Mouse (Mus musculus): ENCODE measurements around the gene Polm. TPM values are rescaled to one million over a fixed set of nuclear protein-coding genes. Genes with fewer than 3 reads are reported as not detected.

The Polm gene
- polyA plus RNA-seq, 1 experiment from 2014 or later, result 9.0 TPM

DNA sequence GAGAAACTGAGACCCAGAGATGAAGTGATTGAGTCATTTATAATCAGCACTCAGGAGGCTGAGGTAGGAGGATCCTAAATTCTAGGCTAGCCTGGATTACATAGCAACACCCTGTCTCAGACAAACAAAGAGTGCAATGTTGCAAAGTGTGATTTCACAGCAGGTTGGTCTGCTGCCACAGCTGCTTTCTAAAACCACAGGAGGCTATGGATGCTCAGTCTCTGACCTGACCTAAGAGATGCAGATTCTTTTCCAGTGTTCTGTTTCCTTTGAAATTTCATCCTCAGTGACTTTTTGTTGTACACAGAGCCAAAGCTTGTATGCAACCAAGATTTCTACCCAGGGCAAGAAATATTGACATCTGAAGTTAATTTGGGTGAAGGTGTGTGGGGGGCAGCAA lies 17.7 kb upstream of the Polm start:
- Histone ChIP-seq H3K4me1 (replicated peaks) (peaks cover 7% of the 10 kb centered on the region), H3K36me3 (no peaks in the 10 kb centered on the region), H3K9ac (replicated peaks) (no peak overlapping the region), H3K4me3 (replicated peaks) (no peak overlapping the region), H3K27me3 (peaks cover 12% of the 10 kb centered on the region), H3K4me2 (no peak overlapping the region), H3K9me3 (no peaks in the 10 kb centered on the region; the same call in 1 of the 2 replicates), H3K27ac (peak overlapping the region; percentile 69; the same call in 1 of the 2 replicates)
- ATAC-seq (ENCODE audit: insufficient number of reproducible peaks, insufficient read depth, low FRiP score, low TSS enrichment, low read depth), result no peak

DNA sequence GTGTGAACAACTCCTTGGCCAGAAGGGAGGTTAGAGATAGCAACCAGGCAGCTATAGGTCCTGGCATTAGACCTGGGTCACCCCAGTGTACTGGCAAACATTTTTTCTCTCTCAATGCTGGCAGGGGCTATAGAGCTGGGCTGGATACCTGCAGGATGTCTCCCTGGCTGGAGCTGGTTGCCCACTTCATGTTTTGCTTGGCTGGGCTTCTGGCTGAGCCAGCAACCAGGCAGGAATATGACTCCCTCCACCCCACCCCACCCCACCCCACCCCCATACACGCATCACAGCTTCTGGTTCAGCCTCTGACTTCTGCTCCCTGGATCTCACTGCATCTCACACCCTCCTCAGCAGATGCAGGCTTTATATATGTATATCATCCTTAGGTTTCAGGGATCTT lies 14.5 kb upstream of the Polm start:
- no peaks in the 10 kb centered on the region for H3K36me3 ChIP-seq
- H3K4me1 ChIP-seq (replicated peaks), result peaks cover 13% of the 10 kb centered on the region
- 25% methylated on average over 1 of the region's 1 CpGs for WGBS
- no peak overlapping the region for H3K27ac ChIP-seq
- no peak overlapping the region for H3K9ac ChIP-seq (replicated peaks)
- no peak overlapping the region for H3K4me2 ChIP-seq
- H3K9me3 ChIP-seq, result no peaks in the 10 kb centered on the region
- no peak overlapping the region for H3K4me3 ChIP-seq (replicated peaks)
- H3K27me3 ChIP-seq, result no peaks in the 10 kb centered on the region
- ATAC-seq (ENCODE audit: insufficient number of reproducible peaks, insufficient read depth, low FRiP score, low TSS enrichment, low read depth), result no peak

DNA sequence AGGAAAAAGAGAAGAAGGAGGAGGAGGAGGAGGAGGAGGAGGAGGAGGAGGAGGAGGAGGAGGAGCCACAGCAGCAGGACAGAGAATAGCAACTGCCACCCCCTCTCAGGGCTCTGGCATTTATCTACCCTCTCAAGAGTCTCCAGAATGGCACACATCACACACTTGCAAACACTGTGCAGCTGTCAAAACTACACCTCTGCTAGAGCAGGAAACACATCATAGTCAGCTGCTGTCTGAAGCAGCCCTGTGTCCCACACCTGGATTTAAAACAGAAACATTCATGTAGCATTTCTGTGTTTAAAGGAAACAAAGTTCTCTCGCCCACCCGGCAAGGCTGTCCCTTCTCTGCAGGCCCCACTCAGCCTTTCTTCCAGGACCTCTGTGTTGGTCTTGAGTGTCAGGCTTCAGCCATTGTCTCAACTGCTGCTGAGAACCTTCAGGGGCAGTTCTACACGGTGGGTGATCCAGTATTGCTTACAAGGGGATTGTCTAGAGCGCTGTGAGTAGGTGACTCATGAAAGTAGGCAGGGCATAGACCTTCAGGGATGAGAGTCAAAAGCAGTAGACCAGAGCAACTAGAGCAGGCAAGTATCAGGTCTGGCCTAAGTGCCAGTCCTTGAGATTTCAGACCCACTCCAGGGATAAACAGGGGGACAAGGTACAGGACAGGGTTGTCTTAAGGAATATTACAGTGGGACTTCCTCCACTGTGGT lies 13.4 kb upstream of the Polm start:
- no peaks in the 10 kb centered on the region for H3K9me3 ChIP-seq
- no peaks in the 10 kb centered on the region for H3K36me3 ChIP-seq
- H3K4me1 ChIP-seq (replicated peaks), result peaks cover 12% of the 10 kb centered on the region
- H3K27me3 ChIP-seq, result no peaks in the 10 kb centered on the region
- H3K9ac ChIP-seq (replicated peaks), result no peak overlapping the region
- 63% methylated on average over 4 of the region's 4 CpGs for WGBS
- H3K4me2 ChIP-seq, result no peak overlapping the region
- no peak for ATAC-seq (ENCODE audit: insufficient number of reproducible peaks, insufficient read depth, low FRiP score, low TSS enrichment, low read depth)
- no peak overlapping the region for H3K27ac ChIP-seq
- H3K4me3 ChIP-seq (replicated peaks), result no peak overlapping the region

DNA sequence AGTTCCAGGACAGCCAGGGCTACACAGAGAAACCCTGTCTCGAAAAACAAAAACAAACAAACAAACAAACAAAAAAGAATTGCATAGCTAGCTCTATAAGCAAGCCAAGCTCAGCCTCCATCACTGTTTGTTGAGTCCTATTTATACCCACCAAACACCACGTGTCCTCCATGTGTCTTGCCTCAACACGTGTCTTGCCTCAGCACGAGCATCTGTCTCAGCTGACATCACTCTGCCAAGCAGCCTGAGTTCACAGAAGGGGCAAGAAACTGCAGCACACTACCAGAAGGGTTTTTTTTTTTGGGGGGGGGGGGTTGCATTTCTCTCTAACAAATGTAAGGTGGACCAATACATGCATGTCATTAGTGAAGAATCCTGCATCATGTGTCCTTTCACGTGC lies 12.6 kb upstream of the Polm start:
- H3K4me2 ChIP-seq, result no peak overlapping the region
- H3K9ac ChIP-seq (replicated peaks), result no peak overlapping the region
- 54% methylated on average over 5 of the region's 5 CpGs for WGBS
- H3K36me3 ChIP-seq, result no peaks in the 10 kb centered on the region
- no peak overlapping the region for H3K4me3 ChIP-seq (replicated peaks)
- peaks cover 6% of the 10 kb centered on the region; the same call in 1 of the 2 replicates for H3K4me1 ChIP-seq (replicated peaks)
- ATAC-seq (ENCODE audit: insufficient number of reproducible peaks, insufficient read depth, low FRiP score, low TSS enrichment, low read depth), result no peak
- no peaks in the 10 kb centered on the region for H3K9me3 ChIP-seq
- no peak overlapping the region for H3K27ac ChIP-seq
- no peaks in the 10 kb centered on the region for H3K27me3 ChIP-seq

DNA sequence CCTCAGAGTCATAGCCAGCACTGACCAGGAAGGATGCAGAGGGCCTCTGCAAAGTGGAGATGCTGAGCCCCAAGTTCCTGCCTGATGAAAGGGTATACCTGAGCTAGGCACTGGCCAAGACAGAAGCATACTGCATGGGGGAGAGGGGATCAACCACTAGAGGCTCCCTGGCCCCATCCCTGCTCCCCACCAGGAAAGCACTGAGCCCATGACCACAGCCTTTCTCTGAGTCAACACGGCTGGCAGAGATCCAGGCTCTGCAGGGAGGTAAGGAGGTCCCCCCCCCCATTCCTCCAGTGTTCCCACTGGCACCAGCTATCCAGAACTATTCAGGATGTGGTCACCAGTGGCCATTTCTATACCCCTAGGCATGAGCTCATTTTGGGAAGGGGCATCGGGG lies 11.5 kb upstream of the Polm start:
- no peaks in the 10 kb centered on the region for H3K36me3 ChIP-seq
- no peaks in the 10 kb centered on the region for H3K9me3 ChIP-seq
- ATAC-seq (ENCODE audit: insufficient number of reproducible peaks, insufficient read depth, low FRiP score, low TSS enrichment, low read depth), result no peak; the same call in 1 of the 2 replicates
- peaks cover 6% of the 10 kb centered on the region; the same call in 1 of the 2 replicates for H3K4me1 ChIP-seq (replicated peaks)
- no peak overlapping the region for H3K4me3 ChIP-seq (replicated peaks)
- no peak overlapping the region for H3K9ac ChIP-seq (replicated peaks)
- 74% methylated on average over 2 of the region's 2 CpGs for WGBS
- H3K27ac ChIP-seq, result no peak overlapping the region
- no peak overlapping the region for H3K4me2 ChIP-seq
- H3K27me3 ChIP-seq, result no peaks in the 10 kb centered on the region

DNA sequence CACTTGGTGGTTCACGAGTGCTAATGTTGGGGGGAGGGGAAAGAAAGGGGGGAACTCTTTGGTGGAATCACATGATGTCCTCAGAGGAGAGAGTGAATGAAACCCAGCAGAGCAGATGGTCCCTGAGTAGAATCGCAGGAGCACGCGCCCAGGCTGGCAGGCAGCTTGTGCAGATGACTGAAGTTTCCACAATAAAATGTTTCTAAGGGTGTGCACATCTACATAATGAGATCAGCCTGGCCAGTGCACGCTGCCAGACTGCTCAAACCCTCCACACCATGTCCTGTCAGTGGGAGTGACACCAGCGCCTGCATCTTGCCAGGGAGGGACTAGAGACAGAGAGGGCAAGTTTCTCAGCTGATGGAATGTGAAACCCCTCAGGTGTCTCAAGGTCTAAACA lies 10.9 kb upstream of the Polm start:
- no peak for ATAC-seq (ENCODE audit: insufficient number of reproducible peaks, insufficient read depth, low FRiP score, low TSS enrichment, low read depth)
- 53% methylated on average over 6 of the region's 6 CpGs for WGBS
- H3K36me3 ChIP-seq, result no peaks in the 10 kb centered on the region
- no peaks in the 10 kb centered on the region for H3K27me3 ChIP-seq
- H3K4me1 ChIP-seq (replicated peaks), result peaks cover 6% of the 10 kb centered on the region; the same call in 1 of the 2 replicates
- H3K9ac ChIP-seq (replicated peaks), result no peak overlapping the region
- H3K4me3 ChIP-seq (replicated peaks), result no peak overlapping the region
- H3K4me2 ChIP-seq, result no peak overlapping the region
- no peak overlapping the region for H3K27ac ChIP-seq
- no peaks in the 10 kb centered on the region for H3K9me3 ChIP-seq

DNA sequence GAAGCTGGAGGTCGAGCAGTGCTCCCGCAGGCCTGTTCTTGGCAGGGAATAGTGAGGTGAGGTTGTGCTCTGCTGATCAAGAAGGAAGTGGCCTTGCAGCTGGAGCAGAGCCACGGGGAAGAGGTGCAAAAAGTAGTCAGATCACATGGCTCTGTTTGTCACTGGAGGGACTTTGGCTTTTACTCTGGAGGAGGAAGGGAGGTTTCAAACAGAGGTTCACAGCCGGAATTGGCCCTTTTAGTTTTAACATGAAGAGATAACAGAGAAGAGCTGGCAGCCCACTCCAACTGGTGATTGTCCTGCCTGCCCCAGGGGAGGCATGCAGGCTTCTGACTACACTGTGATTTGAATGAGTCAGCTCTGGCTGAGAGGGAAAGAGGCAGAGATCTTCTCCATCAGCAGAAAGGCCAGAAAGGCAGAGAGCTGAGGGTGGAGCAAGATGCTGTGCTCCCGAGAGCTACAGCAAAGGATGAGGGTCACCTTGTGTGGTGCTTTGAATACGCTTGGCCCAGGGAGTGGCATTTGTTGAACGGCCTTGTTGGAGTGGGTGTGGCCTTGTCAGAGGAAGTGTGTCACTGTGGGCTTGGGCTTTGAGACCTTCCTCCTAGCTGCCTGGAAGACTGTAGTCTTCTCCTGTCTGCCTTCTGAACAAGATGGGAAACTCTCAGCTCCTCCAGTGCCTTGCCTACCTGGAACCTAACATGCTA lies 9.0 kb upstream of the Polm start:
- Histone ChIP-seq H3K4me3 (replicated peaks) (no peak overlapping the region), H3K4me1 (replicated peaks) (peaks cover 6% of the 10 kb centered on the region; the same call in 1 of the 2 replicates), H3K27ac (no peak overlapping the region), H3K27me3 (no peaks in the 10 kb centered on the region), H3K9me3 (no peaks in the 10 kb centered on the region), H3K36me3 (no peaks in the 10 kb centered on the region), H3K9ac (replicated peaks) (no peak overlapping the region), H3K4me2 (no peak overlapping the region)
- 72% methylated on average over 7 of the region's 7 CpGs for WGBS
- ATAC-seq (ENCODE audit: insufficient number of reproducible peaks, insufficient read depth, low FRiP score, low TSS enrichment, low read depth), result no peak

DNA sequence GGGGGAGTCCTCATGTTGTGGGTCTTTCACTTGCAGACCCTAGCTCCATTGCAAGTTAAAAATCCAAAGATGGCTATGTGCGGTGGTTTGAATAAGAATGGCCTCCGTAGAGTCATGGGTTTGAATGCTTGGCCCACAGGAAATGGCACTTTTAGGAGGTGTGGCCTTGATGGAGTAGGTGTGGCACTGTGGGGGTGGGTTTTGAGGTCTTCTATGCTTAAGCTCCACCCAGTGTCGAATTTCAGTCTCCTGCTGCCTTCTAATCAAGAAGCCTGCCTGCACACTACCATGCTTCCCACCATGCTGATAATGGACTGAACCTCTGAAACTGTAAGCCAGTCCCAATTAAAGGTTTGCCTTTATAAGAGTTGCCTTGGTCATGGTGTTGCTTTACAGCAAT lies 5.3 kb upstream of the Polm start:
- Histone ChIP-seq H3K9ac (replicated peaks) (no peak overlapping the region), H3K4me2 (no peak overlapping the region), H3K36me3 (no peaks in the 10 kb centered on the region), H3K9me3 (no peaks in the 10 kb centered on the region), H3K4me1 (replicated peaks) (peaks cover 12% of the 10 kb centered on the region; the same call in 1 of the 2 replicates), H3K4me3 (replicated peaks) (no peak overlapping the region), H3K27ac (no peak overlapping the region), H3K27me3 (no peaks in the 10 kb centered on the region)
- ATAC-seq (ENCODE audit: insufficient number of reproducible peaks, insufficient read depth, low FRiP score, low TSS enrichment, low read depth), result no peak
- WGBS, result 74% methylated on average over 3 of the region's 3 CpGs

DNA sequence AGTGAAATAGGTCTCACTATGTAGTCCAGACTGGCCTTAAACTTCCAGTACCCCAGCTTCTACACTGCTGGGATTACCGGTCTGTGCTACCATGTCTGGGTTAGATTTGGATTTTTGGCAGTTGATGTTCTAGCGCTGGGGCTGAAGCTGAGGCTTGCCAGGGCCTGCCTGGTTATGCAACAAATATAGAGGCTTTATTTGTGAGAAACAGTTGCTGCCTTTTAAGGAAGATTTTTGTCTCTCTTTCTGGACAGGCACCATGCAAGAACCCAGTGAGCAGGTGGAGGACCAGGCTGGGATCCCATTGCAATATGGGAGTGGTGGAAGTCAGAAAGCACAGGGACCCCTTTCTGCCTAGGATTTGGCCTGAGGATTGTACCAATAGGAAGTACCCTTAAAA lies 3.9 kb upstream of the Polm start:
- H3K4me1 ChIP-seq (replicated peaks), result peaks cover 12% of the 10 kb centered on the region; the same call in 1 of the 2 replicates
- ATAC-seq (ENCODE audit: insufficient number of reproducible peaks, insufficient read depth, low FRiP score, low TSS enrichment, low read depth), result no peak
- H3K27ac ChIP-seq, result no peak overlapping the region
- no peak overlapping the region for H3K4me2 ChIP-seq
- no peak overlapping the region for H3K4me3 ChIP-seq (replicated peaks)
- H3K36me3 ChIP-seq, result no peaks in the 10 kb centered on the region
- WGBS, result 93% methylated on average over 2 of the region's 2 CpGs
- no peaks in the 10 kb centered on the region for H3K9me3 ChIP-seq
- no peaks in the 10 kb centered on the region for H3K27me3 ChIP-seq
- no peak overlapping the region for H3K9ac ChIP-seq (replicated peaks)

DNA sequence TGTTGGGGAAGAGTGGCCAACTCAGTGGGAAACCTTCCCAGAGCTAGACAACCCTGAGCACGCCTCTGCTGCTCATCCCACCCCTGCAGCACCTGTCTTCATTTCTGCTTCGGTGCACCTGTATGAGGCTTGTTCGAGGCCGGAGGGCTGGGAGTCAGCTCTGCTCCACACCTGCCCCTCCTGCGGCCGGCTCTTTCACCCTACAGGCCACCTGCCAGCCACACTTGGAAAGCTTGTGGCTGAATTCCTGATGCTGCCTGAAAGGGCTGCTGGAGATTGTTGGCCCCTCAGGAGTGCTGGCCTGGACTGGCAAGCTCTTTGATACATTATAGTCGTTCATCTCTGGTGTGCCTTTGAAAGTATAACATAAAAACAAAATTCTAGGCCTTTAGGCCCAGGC lies 2.5 kb upstream of the Polm start:
- Histone ChIP-seq H3K36me3 (peaks cover under 1% of the 10 kb centered on the region; the same call in 1 of the 2 replicates), H3K9ac (replicated peaks) (no peak overlapping the region), H3K27me3 (no peaks in the 10 kb centered on the region), H3K4me1 (replicated peaks) (peaks cover 12% of the 10 kb centered on the region; the same call in 1 of the 2 replicates), H3K4me3 (replicated peaks) (no peak overlapping the region), H3K4me2 (no peak overlapping the region), H3K9me3 (no peaks in the 10 kb centered on the region), H3K27ac (peak overlapping the region; percentile 60)
- WGBS, result 76% methylated on average over 7 of the region's 7 CpGs
- no peak for ATAC-seq (ENCODE audit: insufficient number of reproducible peaks, insufficient read depth, low FRiP score, low TSS enrichment, low read depth)

DNA sequence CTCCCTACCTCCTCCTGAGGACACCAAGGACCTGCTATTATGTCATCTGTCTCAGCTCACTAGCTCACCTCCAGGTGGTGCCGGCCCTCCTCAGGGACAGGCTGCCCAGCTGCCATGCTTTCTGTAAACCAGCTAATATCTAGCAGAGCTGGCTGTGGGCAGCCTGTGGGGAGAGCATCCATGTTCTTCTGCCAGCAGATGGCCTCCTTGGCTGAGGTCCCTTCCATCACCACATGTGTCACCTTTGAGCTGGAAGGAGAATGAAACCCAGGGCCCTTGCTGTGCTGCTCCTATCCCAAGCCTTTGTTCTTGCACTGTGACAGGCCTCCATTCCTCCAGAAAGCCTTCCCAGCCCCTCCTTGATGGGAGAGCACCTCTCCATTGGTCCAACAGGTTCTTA lies 1.7 kb downstream of the Polm start:
- peaks cover 40% of the 10 kb centered on the region for H3K36me3 ChIP-seq
- H3K27ac ChIP-seq, result no peak overlapping the region
- H3K9me3 ChIP-seq, result no peaks in the 10 kb centered on the region
- H3K4me3 ChIP-seq (replicated peaks), result no peak overlapping the region
- H3K4me1 ChIP-seq (replicated peaks), result peaks cover 12% of the 10 kb centered on the region; the same call in 1 of the 2 replicates
- H3K9ac ChIP-seq (replicated peaks), result no peak overlapping the region
- H3K4me2 ChIP-seq, result no peak overlapping the region
- H3K27me3 ChIP-seq, result no peaks in the 10 kb centered on the region
- ATAC-seq (ENCODE audit: insufficient number of reproducible peaks, insufficient read depth, low FRiP score, low TSS enrichment, low read depth), result no peak
- 48% methylated on average over 1 of the region's 1 CpGs for WGBS

All from limb, embryonic 12.5 days (tissue).